Mouse (Mus musculus) megakaryocyte progenitor cell, adult 5-6 weeks (primary cell): ENCODE measurements around the gene Htr7. TPM values are rescaled to one million over a fixed set of nuclear protein-coding genes. Genes with fewer than 3 reads are reported as not detected.

Experiments
- ATAC-seq: replicated peaks from 2 replicates; pipeline ENCODE4 v1.8.0; 2016; ENCODE audit warnings: mild to moderate bottlenecking, moderate TSS enrichment, inconsistent platforms; ENCODE audit not compliant: poor library complexity
- total RNA-seq, 2 experiments: library from RNA; stranded (forward) in 1 of 2; stranded (reverse) in 1 of 2; fragments of 157-497, 149-512 nt in 1 of 2; fragments of 200-1000 nt in 1 of 2; gene quantifications; 2 replicates each; pipeline versions ENCODE4 v1.2.3 to v1.2.4; 2015 to 2017

Gene Htr7
- 0.12 TPM in 1 of 2 replicates, not detected in the other for total RNA-seq (2015)
- total RNA-seq (2017): not detected in 2 replicates

GRCm38 (mm10) chr19:36057231-36057811 lies at the start of gene Htr7:
Htr7 (minus strand) TSS chr19:36057507.
- ATAC-seq: 0 out of 2 replicates have a peak, but pooled peaks have one; percentile 29

GRCm38 (mm10) chr19:36103909-36104308 lies 46.6 kb upstream of the Htr7 start:
- 0 out of 2 replicates have a peak, but pooled peaks have one; percentile 31 for ATAC-seq

GRCm38 (mm10) chr19:36098916-36099315 lies 41.6 kb upstream of the Htr7 start:
- ATAC-seq: no peak

GRCm38 (mm10) chr19:36098265-36098664 lies 41.0 kb upstream of the Htr7 start:
- ATAC-seq: no peak

GRCm38 (mm10) chr19:36097194-36097593 lies 39.9 kb upstream of the Htr7 start:
- ATAC-seq: peak; percentile 17; the same call in 1 of the 2 replicates

GRCm38 (mm10) chr19:36090781-36091180 lies 33.5 kb upstream of the Htr7 start:
- peak; percentile 100 for ATAC-seq

- peak; percentile 94 for ATAC-seq
Measured at GRCm38 (mm10) chr19:36083262-36084225, 26.2 kb upstream of the Htr7 start, which contains the start of gene Rpp30. Rpp30 (plus strand) TSS chr19:36083716.

- peak; percentile 89 for ATAC-seq
Measured at GRCm38 (mm10) chr19:36082606-36083261, 25.4 kb upstream of the Htr7 start.

GRCm38 (mm10) chr19:36062801-36063529 lies 5.7 kb upstream of the Htr7 start:
- ATAC-seq: no peak

GRCm38 (mm10) chr19:36056502-36057221 lies 645 bp downstream of the Htr7 start:
- ATAC-seq: no peak

GRCm38 (mm10) chr19:36046046-36046445 lies 11.3 kb downstream of the Htr7 start:
- ATAC-seq: no peak

- ATAC-seq: 0 out of 2 replicates have a peak, but pooled peaks have one; percentile 26
Measured at GRCm38 (mm10) chr19:36014836-36015235, 42.5 kb downstream of the Htr7 start.

- ATAC-seq: peak; percentile 99
Measured at GRCm38 (mm10) chr19:36006277-36006676, 51.0 kb downstream of the Htr7 start.

- peak; percentile 23 for ATAC-seq
Measured at GRCm38 (mm10) chr19:36004961-36005360, 52.3 kb downstream of the Htr7 start.

- ATAC-seq: no peak
Measured at GRCm38 (mm10) chr19:36002476-36003445, 54.5 kb downstream of the Htr7 start.

GRCm38 (mm10) chr19:36001512-36001911 lies 55.8 kb downstream of the Htr7 start:
- ATAC-seq: no peak

- no peak for ATAC-seq
Measured at GRCm38 (mm10) chr19:36000955-36001354, 56.4 kb downstream of the Htr7 start.

- peak; percentile 89 for ATAC-seq
Measured at GRCm38 (mm10) chr19:35997384-35997783, 59.9 kb downstream of the Htr7 start.

GRCm38 (mm10) chr19:35987461-35987860 lies 69.8 kb downstream of the Htr7 start:
- no peak for ATAC-seq
